Mouse (Mus musculus) layer of hippocampus, adult 18-20 months (tissue): ENCODE results near the gene Gm11757. TPM values are rescaled to one million over a fixed set of nuclear protein-coding genes. Genes with fewer than 3 reads are reported as not detected.
"Not testable (repeated sequence)": the region's sequence is repeated elsewhere in the genome, so short reads cannot be mapped to it uniquely, and the experiment has no call there.

ENCODE experiments used
- DNase-seq, 2 experiments: peaks; one replicate each; pipeline ENCODE4 v3.0.0; 2022; ENCODE audit warnings: low spot score in 2 of 2
- long read RNA-seq: library from polyadenylated mRNA; stranded (forward); transcript quantifications from one replicate; pipeline ENCODE4 v2.0.0, GENCODE M21; 2021
- total RNA-seq, 2 experiments: library from RNA; stranded (reverse); gene quantifications; 2 replicates each; pipeline ENCODE4 v1.2.3; 2021

Gm11757 gene
- total RNA-seq, result not detected
- long read RNA-seq, result 0 reads

GRCm38 (mm10) chr4:73891012-73891411 is at the start of gene Gm11757:
Gm11757 (minus strand) TSS chr4:73891112.
- DNase-seq, result not testable (repeated sequence)

GRCm38 (mm10) chr4:73920660-73921059 is 29.7 kb upstream of the Gm11757 start, which contains the start of gene Gm11756:
Gm11756 (minus strand) TSS chr4:73920760.
- not testable (repeated sequence) for DNase-seq

- not testable (repeated sequence) for DNase-seq
Observed at GRCm38 (mm10) chr4:73905853-73906252, 14.9 kb upstream of the Gm11757 start, which contains the start of gene Gm13871. Gm13871 (minus strand) TSS chr4:73905953.

GRCm38 (mm10) chr4:73876166-73876565 is 14.7 kb downstream of the Gm11757 start, which contains the start of gene Gm11758:
Gm11758 (minus strand) TSS chr4:73876266.
- not testable (repeated sequence) for DNase-seq

Other genes with a start within 250 kb of the Gm11757 start
- not detected for gene Gm11239, start 222.8 kb downstream of the Gm11757 start, total RNA-seq
- not detected for gene Gm428, start 207.6 kb downstream of the Gm11757 start, total RNA-seq
- gene Rasef, start 100.1 kb downstream of the Gm11757 start, total RNA-seq, result not detected
- not detected for gene Gm11758, start 14.8 kb downstream of the Gm11757 start, total RNA-seq
- gene Gm13871, start 14.8 kb upstream of the Gm11757 start, total RNA-seq, result not detected
- not detected for gene Gm11756, start 29.6 kb upstream of the Gm11757 start, total RNA-seq
- not detected for gene 2310002L09Rik, start 59.7 kb upstream of the Gm11757 start, total RNA-seq
- gene Frmd3, start 122.3 kb upstream of the Gm11757 start, total RNA-seq, result 1 to 10 TPM; 2.0 to 2.6 TPM